Mouse (Mus musculus) right cerebral cortex, postnatal 4 days (tissue): ENCODE measurements around the gene Prkd2.

ENCODE experiments used
- DNase-seq: peaks from one replicate; pipeline ENCODE4 v3.0.0-alpha.2; 2022

Prkd2 gene

GRCm38 (mm10) chr7:16827274-16827673 lies 15.4 kb upstream of the Prkd2 start:
- no peak for DNase-seq

GRCm38 (mm10) chr7:16830449-16830848 lies 12.3 kb upstream of the Prkd2 start:
- no peak for DNase-seq

- DNase-seq: no peak
These were observed 4.5 kb upstream of the Prkd2 start for GRCm38 (mm10) chr7:16837916-16838803.

- no peak for DNase-seq
These were observed 3.8 kb upstream of the Prkd2 start for GRCm38 (mm10) chr7:16838804-16839426.

GRCm38 (mm10) chr7:16839427-16840108 lies 3.1 kb upstream of the Prkd2 start:
- no peak for DNase-seq

GRCm38 (mm10) chr7:16840109-16840491 lies 2.6 kb upstream of the Prkd2 start:
- DNase-seq: no peak

- DNase-seq: no peak
These were observed 1.6 kb upstream of the Prkd2 start for GRCm38 (mm10) chr7:16841078-16841477.

GRCm38 (mm10) chr7:16841561-16842560 lies 841 bp upstream of the Prkd2 start:
- no peak for DNase-seq

GRCm38 (mm10) chr7:16843441-16844171 lies 904 bp downstream of the Prkd2 start:
- DNase-seq: no peak

- DNase-seq: no peak
These were observed 2.0 kb downstream of the Prkd2 start for GRCm38 (mm10) chr7:16844696-16845071.

- no peak for DNase-seq
These were observed 2.5 kb downstream of the Prkd2 start for GRCm38 (mm10) chr7:16845072-16845819.

- no peak for DNase-seq
These were observed 3.1 kb downstream of the Prkd2 start for GRCm38 (mm10) chr7:16845820-16846167.

GRCm38 (mm10) chr7:16846775-16847174 lies 4.1 kb downstream of the Prkd2 start:
- no peak for DNase-seq

GRCm38 (mm10) chr7:16847507-16847906 lies 4.8 kb downstream of the Prkd2 start:
- DNase-seq: no peak

- DNase-seq: peak; percentile 77
These were observed 5.9 kb downstream of the Prkd2 start for GRCm38 (mm10) chr7:16848579-16848978.

GRCm38 (mm10) chr7:16851636-16852035 lies 8.9 kb downstream of the Prkd2 start:
- no peak for DNase-seq

GRCm38 (mm10) chr7:16853302-16853831 lies 10.7 kb downstream of the Prkd2 start:
- no peak for DNase-seq

- no peak for DNase-seq
These were observed 15.6 kb downstream of the Prkd2 start for GRCm38 (mm10) chr7:16858336-16858735.

GRCm38 (mm10) chr7:16859902-16860651 lies 17.4 kb downstream of the Prkd2 start:
- peak; percentile 72 for DNase-seq

- no peak for DNase-seq
These were observed 24.8 kb downstream of the Prkd2 start for GRCm38 (mm10) chr7:16867488-16867887.
